Comparison of ENCODE assay signal across 8 mouse cellular contexts in the genomic region with DNA sequence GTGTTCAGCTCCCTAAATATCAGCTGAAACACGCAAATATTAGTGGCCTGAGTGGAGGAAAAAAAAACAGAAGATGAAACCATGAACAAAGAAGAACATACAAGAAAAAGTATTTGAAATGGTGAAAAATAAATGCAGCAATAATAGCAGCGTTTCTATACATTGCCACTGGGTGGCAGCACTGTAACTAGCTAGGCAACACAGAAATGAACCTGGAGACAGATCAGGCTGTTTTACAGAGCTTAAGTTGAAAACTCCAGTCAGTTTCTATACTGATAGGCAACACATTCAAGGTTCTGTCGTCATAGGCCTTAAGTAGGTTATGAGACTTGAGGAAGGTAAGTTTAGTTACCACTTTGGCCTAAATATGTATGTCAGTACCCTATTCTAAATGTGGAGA. TPM values are rescaled to one million over a fixed set of nuclear protein-coding genes. Genes with fewer than 3 reads are reported as not detected.
DNase-seq lines count a peak whose midpoint lies in the region; ATAC-seq and TF ChIP-seq lines count a peak whose summit lies in the region.

No protein-coding gene starts in this region.

- WGBS in forebrain, embryonic 10.5 days: 20% methylated on average over 3 of the region's 3 CpGs
- WGBS in forebrain, embryonic 12.5 days: 19% methylated on average over 3 of the region's 3 CpGs
- 15% methylated on average over 3 of the region's 3 CpGs for WGBS in spleen, adult 2 months
- 17% methylated on average over 3 of the region's 3 CpGs for WGBS in lung, postnatal 0 days

- peak; percentile 15 for DNase-seq in forebrain, embryonic 10.5 days (ENCODE audit: extremely low spot score, low spot score)
- DNase-seq in spleen, adult 2 months (ENCODE audit: low read depth in 1 of 2, low spot score in 2 of 2): peak in 1 of 2 experiments; percentile 28
- no peak for DNase-seq in spleen, adult 12 weeks (ENCODE audit: low spot score)
- DNase-seq in kidney, adult 9 months: peak; percentile 47
- peak; percentile 71 for DNase-seq in lung, postnatal 0 days (ENCODE audit: low spot score)
- DNase-seq in telencephalon, adult 2 months (ENCODE audit: low read depth, low spot score): peak; percentile 42

- no peak for TF ChIP-seq EP300 in lung, postnatal 0 days (IDR thresholded peaks at IDR 0.05)

- no peak overlapping the region for H3K4me2 ChIP-seq in forebrain, embryonic 12.5 days
- H3K4me2 ChIP-seq in lung, postnatal 0 days (replicated peaks; ENCODE audit: low read depth, low read length): no peak overlapping the region

- peak; percentile 12; the same call in 1 of the 2 replicates for TF ChIP-seq CTCF in spleen, adult 2 months (IDR thresholded peaks at IDR 0.05; ENCODE audit: extremely low read depth, insufficient read depth, insufficient read length, insufficient replicate concordance)
- TF ChIP-seq CTCF in cortical plate, adult 2 months (IDR thresholded peaks at IDR 0.05; ENCODE audit: extremely low read depth, insufficient read depth, low read length): peak; percentile 43; the same call in 1 of the 2 replicates
- peak; percentile 77 for TF ChIP-seq CTCF in lung, postnatal 0 days (IDR thresholded peaks at IDR 0.05)

- H3K4me3 ChIP-seq in forebrain, embryonic 10.5 days: no peak overlapping the region
- no peak overlapping the region for H3K4me3 ChIP-seq in forebrain, embryonic 12.5 days (replicated peaks)
- no peak overlapping the region for H3K4me3 ChIP-seq in spleen, adult 2 months (ENCODE audit: extremely low read depth, insufficient read depth, insufficient read length)
- no peak overlapping the region for H3K4me3 ChIP-seq in cortical plate, adult 2 months (ENCODE audit: insufficient read depth, low read length)
- no peak overlapping the region for H3K4me3 ChIP-seq in lung, postnatal 0 days (ENCODE audit: low read depth, low read length)

- no peaks in the 10 kb centered on the region for H3K4me1 ChIP-seq in forebrain, embryonic 10.5 days
- H3K4me1 ChIP-seq in forebrain, embryonic 12.5 days: no peaks in the 10 kb centered on the region
- no peaks in the 10 kb centered on the region for H3K4me1 ChIP-seq in spleen, adult 2 months (ENCODE audit: control insufficient read depth, insufficient read depth, insufficient read length)
- no peaks in the 10 kb centered on the region; the same call in 1 of the 2 replicates for H3K4me1 ChIP-seq in cortical plate, adult 2 months (ENCODE audit: control insufficient read depth, insufficient read depth, low read length)
- no peaks in the 10 kb centered on the region for H3K4me1 ChIP-seq in lung, postnatal 0 days (ENCODE audit: insufficient read depth, low read depth, low read length)

- no peaks in the 10 kb centered on the region for H3K36me3 ChIP-seq in forebrain, embryonic 10.5 days (replicated peaks)
- H3K36me3 ChIP-seq in forebrain, embryonic 12.5 days (replicated peaks): no peaks in the 10 kb centered on the region
- H3K36me3 ChIP-seq in spleen, adult 2 months (ENCODE audit: control insufficient read depth, insufficient read depth, low read length): no peaks in the 10 kb centered on the region
- H3K36me3 ChIP-seq in lung, postnatal 0 days (ENCODE audit: insufficient read depth, low read length): no peaks in the 10 kb centered on the region

- H3K9me3 ChIP-seq in forebrain, embryonic 10.5 days: no peaks in the 10 kb centered on the region
- H3K9me3 ChIP-seq in forebrain, embryonic 12.5 days: no peaks in the 10 kb centered on the region
- H3K9me3 ChIP-seq in lung, postnatal 0 days (ENCODE audit: low read length): no peaks in the 10 kb centered on the region

- H3K27me3 ChIP-seq in forebrain, embryonic 10.5 days (ENCODE audit: poor library complexity, severe bottlenecking): peaks cover 14% of the 10 kb centered on the region; the same call in 1 of the 2 replicates
- H3K27me3 ChIP-seq in forebrain, embryonic 12.5 days: no peaks in the 10 kb centered on the region; the same call in 1 of the 2 replicates
- H3K27me3 ChIP-seq in spleen, adult 2 months (ENCODE audit: control insufficient read depth, insufficient read depth, low read length): no peaks in the 10 kb centered on the region
- no peaks in the 10 kb centered on the region for H3K27me3 ChIP-seq in lung, postnatal 0 days (replicated peaks; ENCODE audit: insufficient read depth, low read length)

- ATAC-seq in forebrain, embryonic 12.5 days (ENCODE audit: low FRiP score): no peak
- no peak for ATAC-seq in lung, postnatal 0 days

- TF ChIP-seq POLR2A in spleen, adult 2 months (IDR thresholded peaks at IDR 0.05; ENCODE audit: low read depth, low read length): no peak
- no peak for TF ChIP-seq POLR2A in cortical plate, adult 2 months (IDR thresholded peaks at IDR 0.05; ENCODE audit: extremely low read depth, insufficient read depth, low read length)

- H3K27ac ChIP-seq in forebrain, embryonic 10.5 days: no peak overlapping the region
- H3K27ac ChIP-seq in forebrain, embryonic 12.5 days: no peak overlapping the region
- H3K27ac ChIP-seq in spleen, adult 2 months (ENCODE audit: insufficient read depth, low read length): no peak overlapping the region
- no peak overlapping the region for H3K27ac ChIP-seq in cortical plate, adult 2 months (ENCODE audit: insufficient read depth, low read length)
- no peak overlapping the region for H3K27ac ChIP-seq in lung, postnatal 0 days (ENCODE audit: low read length)

- H3K9ac ChIP-seq in forebrain, embryonic 12.5 days: no peak overlapping the region
- H3K9ac ChIP-seq in lung, postnatal 0 days (replicated peaks; ENCODE audit: low read depth): no peak overlapping the region

RNA-seq across cellular contexts. Expression of a gene that starts 17.9 kb away (rescaled TPM):
- 20.2 and 20.8 TPM in 2 replicates for polyA plus RNA-seq in forebrain, embryonic 10.5 days (2016; fragmentation: Nextera tagmentation; extraction: Ambion mirVana)
- 18.8 and 19.3 TPM in 2 replicates for polyA plus RNA-seq in forebrain, embryonic 12.5 days (2016; fragmentation: Nextera tagmentation; extraction: Ambion mirVana)
- polyA plus RNA-seq in spleen, adult 2 months (2012; rRNA removed): 2.1 and 2.2 TPM in 2 replicates
- polyA plus RNA-seq in cortical plate, adult 2 months (2012; rRNA removed): 26.7 and 27.9 TPM in 2 replicates
- 46.0 and 61.6 TPM in 2 replicates for polyA plus RNA-seq in lung, postnatal 0 days (2015; fragmentation: Nextera tagmentation; extraction: Ambion mirVana)

Comparison
In these comparisons a context has a peak if more than half of its experiments do, and no peak if none do; other contexts are left out.
1. CTCF ChIP-seq: peak in every context shown above with its lines; median percentile 77 in lung, postnatal 0 days; 43 in cortical plate, adult 2 months; 12 in spleen, adult 2 months.